Mouse (Mus musculus): ENCODE results near the gene Fgf3.

GRCm38 (mm10) chr7:144807976-144808577 lies 29.8 kb upstream of the Fgf3 start:
- TF ChIP-seq CTCF (IDR thresholded peaks at IDR 0.05; ENCODE audit: low read depth, low read length) (no peak), POLR2A (IDR thresholded peaks at IDR 0.05; ENCODE audit: extremely low read depth, insufficient read depth, low read length) (no peak)
